Mouse (Mus musculus) erythroblast, embryonic 14.5 days (primary cell): ENCODE results near the gene Gm20521.

Source experiments
- GATA1 ChIP-seq: IDR thresholded peaks from 2 replicates; pipeline ENCODE4 v1.6.1; 2012; ENCODE audit warnings: low read length, inconsistent platforms, mixed read lengths
- TAL1 ChIP-seq: IDR thresholded peaks from 3 replicates; pipeline ENCODE4 v1.6.1; 2012; ENCODE audit warnings: low read length, inconsistent platforms, mixed read lengths

GRCm38 (mm10) chr14:54943971-54944370 is 60.7 kb downstream of the Gm20521 start:
- no peak for TF ChIP-seq TAL1
- TF ChIP-seq GATA1, result no peak
